Mouse (Mus musculus): Measurements from ENCODE around the gene Ackr4.

The Ackr4 gene

DNA sequence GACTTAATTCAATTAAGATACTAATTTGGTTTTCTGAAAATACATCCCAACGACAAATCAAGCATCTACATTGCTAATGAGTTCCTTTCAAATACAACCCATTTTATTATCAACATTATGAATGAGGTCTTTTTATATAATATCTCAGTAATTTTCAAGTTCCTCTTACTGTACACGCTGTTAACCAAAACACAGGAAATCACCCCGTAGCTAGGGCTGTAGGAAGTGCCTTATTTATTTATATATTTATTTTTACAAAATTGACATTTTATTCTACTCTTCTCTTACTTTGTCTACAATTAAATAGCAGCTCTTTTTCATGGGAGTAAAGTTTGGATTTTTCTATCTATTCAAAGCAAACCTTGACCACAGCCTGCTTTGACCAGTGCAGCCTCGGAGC lies 87.0 kb downstream of the Ackr4 start:
- DNase-seq (ENCODE audit: low spot score): no peak

DNA sequence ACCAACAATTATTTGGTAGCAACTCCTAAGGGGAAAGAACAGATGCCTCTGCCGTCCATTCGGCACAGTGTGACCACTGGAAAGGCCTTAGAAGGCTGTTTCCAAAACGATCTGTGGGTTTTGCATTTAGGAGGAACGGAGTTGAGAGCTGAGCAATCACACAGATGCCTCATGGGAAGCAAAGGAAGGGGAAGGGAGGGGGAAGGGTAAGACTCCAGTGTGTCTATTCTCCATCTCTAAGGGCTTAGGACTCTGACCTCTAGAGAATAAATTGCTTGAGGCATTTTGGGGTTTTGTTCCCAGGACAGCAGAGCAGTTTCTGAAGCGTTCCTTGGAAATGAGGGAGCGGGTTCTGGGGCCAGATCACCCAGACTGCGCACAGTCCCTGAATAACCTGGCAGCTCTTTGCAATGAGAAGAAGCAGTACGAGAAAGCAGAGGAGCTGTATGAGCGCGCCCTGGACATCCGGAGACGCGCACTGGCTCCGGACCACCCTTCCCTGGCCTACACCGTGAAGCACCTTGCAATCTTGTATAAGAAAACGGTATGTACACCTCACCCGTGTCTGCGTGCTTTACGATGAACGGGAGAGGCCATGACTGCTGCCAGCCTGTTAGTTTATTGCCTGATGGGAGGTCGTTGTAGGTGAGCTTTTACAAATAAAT lies 87.6 kb downstream of the Ackr4 start:
- no peak for DNase-seq (ENCODE audit: low spot score)

- no peak for DNase-seq (ENCODE audit: low spot score)
These were observed 88.5 kb downstream of the Ackr4 start for GRCm38 (mm10) chr9:104038266-104038665.

DNA sequence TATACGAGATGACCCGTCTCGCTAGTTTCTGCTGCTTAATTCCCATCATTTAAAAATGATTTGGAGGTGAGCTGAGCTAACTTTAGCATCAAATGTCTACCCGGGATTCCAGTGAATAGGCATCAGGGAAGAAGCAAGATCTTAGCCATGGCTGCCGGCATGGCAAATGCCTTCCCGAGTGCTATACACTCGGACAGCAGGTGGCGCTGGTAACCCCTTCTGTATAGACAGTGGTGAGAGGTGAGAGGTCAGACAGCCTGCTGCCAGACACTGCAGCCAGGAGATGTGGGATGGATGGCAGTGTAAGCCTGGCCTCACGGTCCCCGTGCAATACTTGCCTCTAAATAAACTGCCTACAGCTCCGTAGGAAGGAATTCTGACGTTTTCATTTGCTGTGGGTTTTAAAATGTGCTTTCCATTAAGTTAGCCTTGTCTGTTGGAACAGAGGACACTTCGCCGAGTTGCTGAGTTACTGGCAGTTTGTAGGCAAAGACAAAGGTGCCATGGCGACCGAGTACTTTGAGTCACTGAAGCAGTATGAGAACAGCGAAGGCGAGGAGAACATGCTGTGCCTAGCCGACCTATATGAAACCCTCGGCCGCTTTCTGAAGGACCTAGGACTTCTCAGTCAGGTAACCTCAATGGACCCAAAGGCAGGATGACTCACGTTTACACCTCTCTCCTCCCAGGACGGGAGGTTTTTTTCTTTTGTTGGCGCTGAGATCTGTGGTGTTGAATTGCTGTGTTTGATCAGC lies 91.3 kb downstream of the Ackr4 start:
- peak; percentile 71 for DNase-seq (ENCODE audit: low spot score)

DNA sequence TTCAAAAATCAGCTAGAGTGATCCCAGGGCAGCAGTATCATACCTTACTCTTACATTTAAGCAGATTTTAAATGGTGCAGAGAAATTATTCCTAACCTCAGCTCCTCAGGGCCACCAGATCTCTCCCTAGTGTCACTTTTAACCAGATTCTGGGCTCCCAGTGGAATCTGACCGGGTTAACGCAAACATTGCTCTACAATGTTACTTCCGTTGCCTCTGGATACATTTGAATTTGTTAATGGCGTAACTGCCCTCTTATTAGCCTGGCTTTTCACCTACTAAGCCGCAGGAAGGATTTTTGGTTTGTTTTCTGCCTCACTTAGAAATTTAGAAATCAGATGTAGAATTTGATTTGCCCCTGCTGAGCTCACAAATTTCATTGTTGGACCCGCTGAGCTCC lies 92.0 kb downstream of the Ackr4 start:
- no peak for DNase-seq (ENCODE audit: low spot score)

DNA sequence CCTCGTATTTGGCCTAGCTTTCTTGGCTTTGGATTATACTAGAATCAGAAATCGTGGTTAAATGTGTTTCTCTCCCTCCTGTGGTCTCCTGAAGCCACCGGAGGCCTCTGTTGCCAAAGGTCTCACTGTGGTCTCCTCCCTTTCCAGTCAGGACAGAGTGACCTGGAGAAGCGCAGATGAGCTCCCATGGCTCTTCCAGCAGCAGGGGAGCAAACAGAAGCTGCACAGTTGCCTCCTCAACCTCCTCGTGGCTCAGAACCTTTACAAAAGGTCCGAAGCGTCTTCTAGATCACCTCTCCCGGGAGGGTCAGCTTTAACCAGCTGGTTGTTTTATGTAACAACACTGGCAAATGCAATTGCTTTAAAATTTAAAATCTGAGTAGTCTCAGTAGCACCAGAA lies 92.5 kb downstream of the Ackr4 start:
- no peak for DNase-seq (ENCODE audit: low spot score)
